Mouse (Mus musculus): Measurements from ENCODE around the gene Kiz. TPM values are rescaled to one million over a fixed set of nuclear protein-coding genes. Genes with fewer than 3 reads are reported as not detected.

Gene Kiz
- total RNA-seq, 2 experiments from 2014 or later, result 46.4 to 47.3 TPM

DNA sequence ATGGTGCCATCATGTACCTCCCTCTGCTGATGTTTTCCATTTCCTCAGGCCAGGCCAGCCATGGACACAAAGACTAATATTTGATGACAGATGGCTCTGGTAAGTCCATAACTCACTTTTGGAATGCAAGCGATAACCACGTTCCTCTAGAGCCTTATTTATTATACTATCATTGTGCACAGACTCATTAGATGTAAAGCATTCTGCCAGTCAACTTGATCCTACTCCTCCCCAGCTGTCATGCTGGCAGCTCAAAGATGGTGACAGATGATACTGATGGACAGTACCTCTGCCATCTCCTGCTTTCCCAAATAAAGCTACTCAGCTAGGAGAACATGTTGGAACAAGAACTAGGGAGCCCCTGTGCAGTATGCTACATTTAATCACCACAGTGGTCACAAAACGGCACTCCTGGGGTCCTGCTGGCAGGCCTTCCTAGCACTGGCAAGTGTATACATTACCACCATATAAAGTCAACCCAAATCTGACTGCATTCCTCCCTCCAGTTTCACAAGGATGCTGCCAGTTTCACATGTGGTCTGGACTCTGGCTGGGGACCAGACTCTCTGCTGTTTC is 119.9 kb downstream of the Kiz start:
- no peak for DNase-seq

DNA sequence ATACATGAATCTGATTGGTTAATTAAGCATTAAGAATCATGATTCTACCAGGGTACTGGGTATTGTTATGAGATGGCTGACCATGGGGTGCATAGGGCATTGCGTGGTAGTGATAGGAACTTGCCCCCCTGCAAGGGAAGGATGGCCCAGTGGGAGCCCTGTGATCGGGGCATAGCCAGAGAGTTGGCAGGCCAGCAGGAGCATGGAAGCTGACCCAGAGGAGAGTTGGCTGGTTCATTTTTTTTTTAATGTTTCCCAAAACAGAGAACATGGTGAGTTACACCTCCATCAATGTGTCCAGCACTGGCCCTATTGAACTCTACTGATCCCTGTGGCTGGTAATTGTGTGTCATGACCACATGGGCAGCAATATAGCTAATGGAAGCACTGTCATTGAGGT is 127.1 kb downstream of the Kiz start:
- DNase-seq, result no peak

DNA sequence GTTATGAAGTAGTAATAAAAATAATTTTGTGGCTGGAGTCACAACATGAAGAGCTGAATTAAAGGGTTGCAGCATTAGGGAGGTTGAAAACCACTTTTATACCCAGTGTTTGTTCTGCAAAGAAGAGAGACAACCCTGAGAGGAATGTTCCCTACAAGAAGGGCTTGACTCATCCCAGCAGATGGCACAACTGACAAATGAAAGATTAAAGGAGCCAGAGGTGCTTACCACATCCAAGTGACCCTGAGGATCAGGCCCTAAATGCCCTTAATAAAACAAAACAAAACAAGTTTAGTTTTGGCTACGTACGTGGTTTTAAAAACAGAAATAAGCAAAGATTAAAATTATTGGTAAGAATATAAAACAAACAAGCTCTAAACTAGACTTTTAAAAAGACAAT is 129.2 kb downstream of the Kiz start:
- peak; percentile 23 to 33 for DNase-seq

GRCm38 (mm10) chr2:146985807-146986206 is 130.1 kb downstream of the Kiz start:
- DNase-seq, result no peak

GRCm38 (mm10) chr2:146986429-146986828 is 130.8 kb downstream of the Kiz start:
- DNase-seq, result no peak

DNA sequence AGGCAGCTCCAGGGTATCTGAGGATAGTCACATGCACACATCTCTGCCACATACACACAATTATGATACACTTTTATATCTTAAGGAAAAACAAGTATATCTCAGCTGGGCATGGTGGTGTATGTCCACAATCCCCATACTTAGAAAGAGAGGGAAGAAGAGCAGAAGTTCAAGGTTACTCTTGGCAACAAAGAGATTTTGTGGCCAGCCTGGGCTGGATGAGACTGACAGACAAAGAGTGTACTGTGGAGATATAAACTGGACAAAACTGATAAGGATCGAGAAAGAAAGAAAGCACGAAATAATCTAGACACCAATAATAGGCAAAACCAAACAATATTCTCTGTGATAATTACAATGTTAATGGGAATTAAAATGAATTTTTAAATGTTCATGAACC is 151.6 kb downstream of the Kiz start:
- no peak for DNase-seq

DNA sequence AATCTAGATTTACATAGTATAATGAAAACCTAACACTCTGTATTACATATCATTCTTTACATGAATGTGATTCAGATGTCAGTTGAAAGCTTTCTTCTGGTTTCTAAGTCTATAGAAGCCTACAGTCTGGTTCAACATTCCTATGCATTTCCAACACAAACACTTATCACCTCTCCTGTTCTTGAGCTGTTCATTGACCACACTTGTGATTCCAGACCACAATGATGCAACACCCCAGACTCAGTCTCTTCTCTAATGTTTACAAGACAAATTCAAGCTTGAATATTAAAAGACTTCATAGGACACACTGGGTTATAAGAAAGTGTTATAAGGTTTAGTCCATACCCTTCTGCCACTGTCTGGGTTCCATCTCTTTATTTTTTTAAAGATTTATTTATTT is 153.4 kb downstream of the Kiz start:
- DNase-seq, result no peak

DNA sequence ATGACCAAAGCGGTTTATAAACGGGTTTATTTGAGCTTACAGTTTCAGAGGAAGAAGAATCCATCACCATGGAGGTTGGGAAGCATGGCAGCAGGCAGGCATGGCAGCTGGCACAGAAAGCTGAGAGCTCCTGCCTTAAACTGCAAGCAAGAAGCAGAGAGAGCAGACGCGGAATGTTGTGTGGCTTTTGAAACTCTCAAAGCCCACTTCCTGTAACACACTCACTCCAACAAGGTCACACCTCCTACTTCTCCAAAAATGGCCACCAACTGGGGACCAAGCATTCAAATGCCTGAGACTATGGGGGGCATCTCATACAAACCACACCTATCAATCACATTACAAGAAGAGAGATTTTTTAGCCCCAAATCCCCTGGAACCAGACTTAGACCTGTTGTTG is 154.5 kb downstream of the Kiz start:
- DNase-seq, result no peak

- DNase-seq, result no peak
Measured at GRCm38 (mm10) chr2:147010952-147011351, 155.3 kb downstream of the Kiz start.

GRCm38 (mm10) chr2:147011474-147012140 is 155.9 kb downstream of the Kiz start:
- DNase-seq, result peak; percentile 24 to 37

DNA sequence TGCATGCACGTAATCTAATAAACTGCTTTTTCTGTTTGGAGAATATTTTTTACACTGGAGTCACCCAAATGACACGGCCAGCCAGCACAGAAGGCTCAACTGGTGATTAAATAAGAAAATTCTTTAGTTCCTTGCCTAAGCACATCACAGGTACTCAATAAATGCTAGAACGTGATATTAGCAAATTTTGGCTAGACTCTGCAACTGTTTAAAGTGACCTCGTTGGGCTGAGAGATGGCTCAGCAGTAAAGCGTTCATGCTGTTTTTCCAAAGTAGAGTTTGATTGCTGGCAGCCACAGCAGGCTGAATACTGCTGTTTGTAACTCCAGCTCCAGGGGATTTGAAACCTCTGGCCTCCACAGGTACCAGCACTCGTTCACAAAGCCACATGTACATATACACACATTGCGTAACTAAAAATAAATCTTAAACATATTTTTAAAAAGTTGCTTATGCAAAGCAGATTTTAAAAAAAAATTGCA is 156.5 kb downstream of the Kiz start:
- peak in 1 of 2 experiments; percentile 9 for DNase-seq

GRCm38 (mm10) chr2:147012623-147013184 is 157.0 kb downstream of the Kiz start, which contains the start of gene Xrn2:
Gene Xrn2 (plus strand): TSS chr2:147012996.
- peak; percentile 96 for DNase-seq

DNA sequence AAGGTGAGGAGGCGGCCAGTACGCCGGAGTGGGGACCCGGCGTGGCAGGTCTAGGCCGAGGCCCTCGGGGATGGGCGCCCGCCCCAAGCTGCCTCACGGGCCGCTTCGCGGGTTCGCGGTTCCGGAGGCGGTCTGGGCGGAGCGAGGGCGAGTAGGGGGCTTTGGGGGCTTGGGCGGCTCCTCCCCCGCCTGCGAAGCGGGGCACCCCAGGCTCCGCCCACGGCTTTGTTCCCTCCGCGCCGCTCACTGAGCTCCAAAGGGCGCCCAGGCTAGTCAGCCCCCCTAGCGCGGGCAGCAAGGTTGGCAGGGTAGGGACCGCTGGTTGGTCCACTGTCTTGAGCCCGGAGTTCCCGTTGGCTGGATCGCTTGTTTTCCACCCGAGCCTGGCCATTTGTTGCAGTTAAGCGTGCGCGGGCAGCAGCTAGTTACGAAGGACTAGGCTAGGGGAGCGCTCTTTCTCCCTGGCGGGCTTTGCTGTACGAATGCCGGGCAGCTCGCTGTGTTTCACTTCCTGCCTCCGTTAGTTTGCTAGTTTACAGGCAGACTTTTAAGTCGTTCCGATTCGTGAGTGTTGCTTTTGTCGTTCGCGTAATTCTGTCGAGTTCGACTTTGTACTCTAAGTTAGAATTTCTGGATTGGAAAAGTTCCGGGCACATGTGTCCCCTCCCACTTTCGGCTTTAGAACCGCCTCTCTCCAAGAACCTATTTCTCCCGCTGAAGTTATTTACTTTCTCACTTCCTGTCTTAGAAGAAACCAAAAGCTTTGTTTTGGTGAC is 157.7 kb downstream of the Kiz start:
- peak; percentile 69 to 78 for DNase-seq

- no peak for DNase-seq
Measured at GRCm38 (mm10) chr2:147014101-147014886, 158.6 kb downstream of the Kiz start.

Other genes starting within 250 kb of the Kiz start
- 10 to 100 TPM; 44.9 to 62.9 TPM for gene Xrn2, start 157.1 kb downstream of the Kiz start, total RNA-seq (2021)
- not detected for gene Nkx2-4, start 229.6 kb downstream of the Kiz start, total RNA-seq (2021)